Mouse (Mus musculus): Measurements from ENCODE around the gene Olfr178.

- TF ChIP-seq CTCF (conservative IDR thresholded peaks at IDR 0.05; ENCODE audit: low read length) (no peak), NANOG (IDR thresholded peaks at IDR 0.05; ENCODE audit: borderline replicate concordance, low read length) (no peak), POU5F1 (IDR thresholded peaks at IDR 0.05; ENCODE audit: borderline replicate concordance, low read length) (no peak)
These were observed 17.2 kb downstream of the Olfr178 start, which contains the start of gene Olfr177 for GRCm38 (mm10) chr16:58874668-58875067.

All from E14TG2a.4 (cell line).